Comparison of ENCODE assay signal across 16 mouse cellular contexts in genomic region chr14:51893094-51893794, GRCm38 (mm10). TPM values are rescaled to one million over a fixed set of nuclear protein-coding genes. Genes with fewer than 3 reads are reported as not detected.
A peak's percentile ranks its signal among the peaks of the same experiment; 100 is the strongest.
DNase-seq lines count a peak whose midpoint lies in the region; ATAC-seq lines count a peak whose summit lies in the region.
"Had no signal": no experiment of that assay in that cellular context is flagged by ENCODE, and none has a peak within 500 bp of the region (broad histone marks: within the 10 kb centered on the region; RNA-seq: fewer than 3 reads in every experiment).

No protein-coding gene starts in this region.

- no peak overlapping the region for H3K27ac ChIP-seq in limb, embryonic 12.5 days
- H3K27ac ChIP-seq in limb, embryonic 10.5 days: no peak overlapping the region
- H3K27ac ChIP-seq in embryonic facial prominence, embryonic 14.5 days (replicated peaks; ENCODE audit: low read depth, low read length): no peak overlapping the region
- no peak overlapping the region for H3K27ac ChIP-seq in liver, embryonic 16.5 days (ENCODE audit: low read length)
- no peak overlapping the region for H3K27ac ChIP-seq in stomach, embryonic 14.5 days (ENCODE audit: low read length)
- H3K27ac ChIP-seq: heart, embryonic 10.5 days; kidney, postnatal 0 days; neural tube, embryonic 12.5 days had no signal

- H3K9me3 ChIP-seq in limb, embryonic 12.5 days: no peaks in the 10 kb centered on the region
- H3K9me3 ChIP-seq in limb, embryonic 10.5 days (replicated peaks): no peaks in the 10 kb centered on the region
- H3K9me3 ChIP-seq in embryonic facial prominence, embryonic 14.5 days (ENCODE audit: control insufficient read depth, low read length): no peaks in the 10 kb centered on the region
- no peaks in the 10 kb centered on the region for H3K9me3 ChIP-seq in liver, embryonic 16.5 days (replicated peaks; ENCODE audit: control insufficient read depth, low read length)
- H3K9me3 ChIP-seq in stomach, embryonic 14.5 days (ENCODE audit: control insufficient read depth, low read depth, low read length): no peaks in the 10 kb centered on the region
- H3K9me3 ChIP-seq: heart, embryonic 10.5 days; megakaryocyte, embryonic 14.5 days; neural tube, embryonic 12.5 days had no signal

- DNase-seq in limb, embryonic 10.5 days (ENCODE audit: low spot score): no peak
- peak; percentile 48 for DNase-seq in embryonic facial prominence, embryonic 14.5 days (ENCODE audit: low spot score)
- no peak for DNase-seq in layer of hippocampus, adult 11-12 months (ENCODE audit: low spot score)
- no peak for DNase-seq in left cerebral cortex, postnatal 25 days (ENCODE audit: low spot score in 2 of 2)
- DNase-seq: adrenal gland, postnatal 36 days; cerebellum, adult 11-12 months; right cerebral cortex, adult 18-20 months had no signal

- WGBS in limb, embryonic 12.5 days: 23% methylated on average over 10 of the region's 10 CpGs
- 21% methylated on average over 10 of the region's 10 CpGs for WGBS in limb, embryonic 10.5 days
- 24% methylated on average over 10 of the region's 10 CpGs for WGBS in embryonic facial prominence, embryonic 14.5 days
- WGBS in liver, embryonic 16.5 days (ENCODE audit: insufficient replicate concordance): 44% methylated on average over 10 of the region's 10 CpGs
- WGBS in stomach, embryonic 14.5 days: 22% methylated on average over 10 of the region's 10 CpGs

- H3K27me3 ChIP-seq in limb, embryonic 12.5 days: no peaks in the 10 kb centered on the region
- peaks cover 8% of the 10 kb centered on the region; the same call in 1 of the 2 replicates for H3K27me3 ChIP-seq in limb, embryonic 10.5 days (ENCODE audit: low read depth, poor library complexity, severe bottlenecking)
- H3K27me3 ChIP-seq in embryonic facial prominence, embryonic 14.5 days (replicated peaks; ENCODE audit: control insufficient read depth, insufficient read depth, low read length): no peaks in the 10 kb centered on the region
- H3K27me3 ChIP-seq in liver, embryonic 16.5 days (ENCODE audit: control insufficient read depth, insufficient read depth, low read depth, low read length): no peaks in the 10 kb centered on the region
- H3K27me3 ChIP-seq in stomach, embryonic 14.5 days (ENCODE audit: control insufficient read depth, insufficient read depth, low read length): no peaks in the 10 kb centered on the region
- H3K27me3 ChIP-seq: megakaryocyte, embryonic 14.5 days; neural tube, embryonic 12.5 days had no signal

- H3K36me3 ChIP-seq in limb, embryonic 12.5 days: peaks cover 48% of the 10 kb centered on the region
- peaks cover 44% of the 10 kb centered on the region for H3K36me3 ChIP-seq in limb, embryonic 10.5 days
- H3K36me3 ChIP-seq in embryonic facial prominence, embryonic 14.5 days (ENCODE audit: control insufficient read depth, insufficient read depth, low read length): peaks cover 37% of the 10 kb centered on the region
- H3K36me3 ChIP-seq in liver, embryonic 16.5 days (ENCODE audit: control insufficient read depth, insufficient read depth): peaks cover 25% of the 10 kb centered on the region
- H3K36me3 ChIP-seq in stomach, embryonic 14.5 days (ENCODE audit: control insufficient read depth, insufficient read depth, low read length): peaks cover 39% of the 10 kb centered on the region

- intact Hi-C loops in left cerebral cortex, postnatal 25 days (cut with DNase I): loop anchor here (10.0 kb wide), 2 partner anchors 302 to 958 kb away; partner anchors contain the start of genes Pip4p1, Pnp and Supt16

- H3K9ac ChIP-seq in limb, embryonic 12.5 days (replicated peaks): no peak overlapping the region
- no peak overlapping the region for H3K9ac ChIP-seq in embryonic facial prominence, embryonic 14.5 days (ENCODE audit: low read depth, low read length)
- H3K9ac ChIP-seq in liver, embryonic 16.5 days (ENCODE audit: low read depth, low read length): no peak overlapping the region
- no peak overlapping the region for H3K9ac ChIP-seq in stomach, embryonic 14.5 days (replicated peaks; ENCODE audit: low read depth, low read length)
- H3K9ac ChIP-seq: neural tube, embryonic 12.5 days had no signal

- no peak overlapping the region for H3K4me2 ChIP-seq in limb, embryonic 12.5 days
- no peak overlapping the region for H3K4me2 ChIP-seq in embryonic facial prominence, embryonic 14.5 days (ENCODE audit: low read depth, low read length)
- H3K4me2 ChIP-seq in liver, embryonic 16.5 days (ENCODE audit: low read depth, low read length): no peak overlapping the region
- no peak overlapping the region for H3K4me2 ChIP-seq in stomach, embryonic 14.5 days (replicated peaks; ENCODE audit: low read depth, low read length)
- H3K4me2 ChIP-seq: neural tube, embryonic 12.5 days had no signal

- H3K4me1 ChIP-seq in limb, embryonic 12.5 days (replicated peaks): no peaks in the 10 kb centered on the region; the same call in 1 of the 2 replicates
- H3K4me1 ChIP-seq in limb, embryonic 10.5 days: 0 out of 2 replicates have a peak, but pooled peaks cover 5% of the 10 kb centered on the region
- no peaks in the 10 kb centered on the region for H3K4me1 ChIP-seq in embryonic facial prominence, embryonic 14.5 days (ENCODE audit: control insufficient read depth, insufficient read depth, low read length)
- peaks cover 9% of the 10 kb centered on the region for H3K4me1 ChIP-seq in liver, embryonic 16.5 days (ENCODE audit: control insufficient read depth, low read depth, low read length)
- H3K4me1 ChIP-seq in stomach, embryonic 14.5 days (ENCODE audit: control insufficient read depth, insufficient read depth, low read length): no peaks in the 10 kb centered on the region
- H3K4me1 ChIP-seq: neural tube, embryonic 12.5 days had no signal

- H3K4me3 ChIP-seq in limb, embryonic 12.5 days (replicated peaks): no peak overlapping the region
- H3K4me3 ChIP-seq in limb, embryonic 10.5 days: no peak overlapping the region
- no peak overlapping the region for H3K4me3 ChIP-seq in embryonic facial prominence, embryonic 14.5 days (ENCODE audit: low read depth, low read length)
- H3K4me3 ChIP-seq in liver, embryonic 16.5 days (ENCODE audit: low read depth, low read length): no peak overlapping the region
- H3K4me3 ChIP-seq in stomach, embryonic 14.5 days (ENCODE audit: low read depth, low read length): no peak overlapping the region
- H3K4me3 ChIP-seq: heart, embryonic 10.5 days; megakaryocyte, embryonic 14.5 days; neural tube, embryonic 12.5 days had no signal

- ATAC-seq in limb, embryonic 12.5 days (ENCODE audit: insufficient number of reproducible peaks, insufficient read depth, low FRiP score, low TSS enrichment, low read depth): peak; percentile 24; the same call in 1 of the 2 replicates
- ATAC-seq in embryonic facial prominence, embryonic 14.5 days (ENCODE audit: low read depth): peak; percentile 48; the same call in 1 of the 2 replicates
- ATAC-seq in liver, embryonic 16.5 days (ENCODE audit: low read depth): 0 out of 2 replicates have a peak, but pooled peaks have one; percentile 47
- ATAC-seq in stomach, embryonic 14.5 days (ENCODE audit: insufficient number of reproducible peaks, insufficient read depth, low FRiP score, low read depth): peak; percentile 59; the same call in 1 of the 2 replicates

RNA-seq across cellular contexts. Expression of gene Slc39a2, which starts 0.6 kb away (rescaled TPM):
- 0.48 and 0.74 TPM in 2 replicates for polyA plus RNA-seq in limb, embryonic 12.5 days (2016; fragmentation: Nextera tagmentation; extraction: Ambion mirVana)
- 0.31 and 0.39 TPM in 2 replicates for polyA plus RNA-seq in limb, embryonic 10.5 days (2016; fragmentation: Nextera tagmentation; extraction: Ambion mirVana)
- 1.3 and 1.5 TPM in 2 replicates for polyA plus RNA-seq in embryonic facial prominence, embryonic 14.5 days (2014; fragmentation: Nextera tagmentation; extraction: Ambion mirVana)
- 0.06 and 0.09 TPM in 2 replicates for polyA plus RNA-seq in liver, embryonic 16.5 days (2015; fragmentation: Nextera tagmentation; extraction: Ambion mirVana)
- 0.30 and 0.55 TPM in 2 replicates for polyA plus RNA-seq in stomach, embryonic 14.5 days (2014; fragmentation: Nextera tagmentation; extraction: Ambion mirVana)
- total RNA-seq in left cerebral cortex, postnatal 25 days (2021): 1 to 10 TPM; 4.8 to 6.6 TPM

RNA-seq across cellular contexts. Expression of gene Mettl17, which starts 8.6 kb away (rescaled TPM):
- 59.9 and 64.0 TPM in 2 replicates for polyA plus RNA-seq in limb, embryonic 12.5 days (2016; fragmentation: Nextera tagmentation; extraction: Ambion mirVana)
- 48.6 and 54.1 TPM in 2 replicates for polyA plus RNA-seq in limb, embryonic 10.5 days (2016; fragmentation: Nextera tagmentation; extraction: Ambion mirVana)
- 30.6 and 36.5 TPM in 2 replicates for polyA plus RNA-seq in embryonic facial prominence, embryonic 14.5 days (2014; fragmentation: Nextera tagmentation; extraction: Ambion mirVana)
- 10.8 and 12.9 TPM in 2 replicates for polyA plus RNA-seq in liver, embryonic 16.5 days (2015; fragmentation: Nextera tagmentation; extraction: Ambion mirVana)
- 56.3 and 63.4 TPM in 2 replicates for polyA plus RNA-seq in stomach, embryonic 14.5 days (2014; fragmentation: Nextera tagmentation; extraction: Ambion mirVana)
- 10 to 100 TPM; 26.0 to 33.8 TPM for total RNA-seq in left cerebral cortex, postnatal 25 days (2021)

RNA-seq across cellular contexts. Expression of gene Ndrg2, which starts 20.7 kb away (rescaled TPM):
- polyA plus RNA-seq in limb, embryonic 12.5 days (2016; fragmentation: Nextera tagmentation; extraction: Ambion mirVana): 35.4 and 35.7 TPM in 2 replicates
- 5.0 and 8.3 TPM in 2 replicates for polyA plus RNA-seq in limb, embryonic 10.5 days (2016; fragmentation: Nextera tagmentation; extraction: Ambion mirVana)
- 47.5 and 57.5 TPM in 2 replicates for polyA plus RNA-seq in embryonic facial prominence, embryonic 14.5 days (2014; fragmentation: Nextera tagmentation; extraction: Ambion mirVana)
- polyA plus RNA-seq in liver, embryonic 16.5 days (2015; fragmentation: Nextera tagmentation; extraction: Ambion mirVana): 51.8 and 66.4 TPM in 2 replicates
- 54.6 and 59.3 TPM in 2 replicates for polyA plus RNA-seq in stomach, embryonic 14.5 days (2014; fragmentation: Nextera tagmentation; extraction: Ambion mirVana)
- 100 to 1,000 TPM; 694 to 748 TPM for total RNA-seq in left cerebral cortex, postnatal 25 days (2021)

RNA-seq across cellular contexts. Expression of gene Tppp2, which starts 25.0 kb away (rescaled TPM):
- polyA plus RNA-seq in limb, embryonic 12.5 days (2016; fragmentation: Nextera tagmentation; extraction: Ambion mirVana): not detected in 2 replicates
- polyA plus RNA-seq in limb, embryonic 10.5 days (2016; fragmentation: Nextera tagmentation; extraction: Ambion mirVana): not detected in 2 replicates
- polyA plus RNA-seq in embryonic facial prominence, embryonic 14.5 days (2014; fragmentation: Nextera tagmentation; extraction: Ambion mirVana): not detected in 2 replicates
- not detected in 2 replicates for polyA plus RNA-seq in liver, embryonic 16.5 days (2015; fragmentation: Nextera tagmentation; extraction: Ambion mirVana)
- polyA plus RNA-seq in stomach, embryonic 14.5 days (2014; fragmentation: Nextera tagmentation; extraction: Ambion mirVana): not detected in 2 replicates
- not detected for total RNA-seq in left cerebral cortex, postnatal 25 days (2021)
- total RNA-seq: adrenal gland, postnatal 36 days; left cerebral cortex, postnatal 10 days had no signal
- polyA plus RNA-seq: frontal cortex, adult 2 months; heart, embryonic 10.5 days; kidney, postnatal 0 days; neural tube, embryonic 12.5 days had no signal

RNA-seq across cellular contexts. Expression of gene Rnase13, which starts 29.3 kb away (rescaled TPM):
- not detected in 2 replicates for polyA plus RNA-seq in limb, embryonic 12.5 days (2016; fragmentation: Nextera tagmentation; extraction: Ambion mirVana)
- polyA plus RNA-seq in limb, embryonic 10.5 days (2016; fragmentation: Nextera tagmentation; extraction: Ambion mirVana): not detected in 2 replicates
- not detected in 2 replicates for polyA plus RNA-seq in embryonic facial prominence, embryonic 14.5 days (2014; fragmentation: Nextera tagmentation; extraction: Ambion mirVana)
- not detected in 2 replicates for polyA plus RNA-seq in liver, embryonic 16.5 days (2015; fragmentation: Nextera tagmentation; extraction: Ambion mirVana)
- polyA plus RNA-seq in stomach, embryonic 14.5 days (2014; fragmentation: Nextera tagmentation; extraction: Ambion mirVana): not detected in 2 replicates
- total RNA-seq in left cerebral cortex, postnatal 25 days (2021): under 1 TPM in 1 of 2 experiments, not detected in 1; 0.32 TPM
- total RNA-seq: adrenal gland, postnatal 36 days; left cerebral cortex, postnatal 10 days had no signal
- polyA plus RNA-seq: heart, embryonic 10.5 days; kidney, postnatal 0 days; neural tube, embryonic 12.5 days had no signal
